Mouse (Mus musculus) liver, adult 2 months (tissue): ENCODE results near the gene Tmbim1.

ENCODE experiments used
- CTCF ChIP-seq: fragments of 200-500 bp; IDR thresholded peaks from 2 replicates; pipeline ENCODE4 v1.5.1; 2011; ENCODE audit warnings: low read depth, low read length, control low read depth
- POLR2A ChIP-seq: fragments of 200-500 bp; IDR thresholded peaks from 2 replicates; pipeline ENCODE4 v1.6.1; 2011; ENCODE audit warnings: low read length, control low read depth; ENCODE audit not compliant: insufficient read depth; ENCODE audit errors: extremely low read depth

- TF ChIP-seq CTCF (no peak), POLR2A (no peak)
Observed at GRCm38 (mm10) chr1:74295456-74296171, 9.8 kb downstream of the Tmbim1 start.
